Mouse (Mus musculus) ES-E14 (cell line): ENCODE measurements around the gene Smarca2.

Source experiments
- CHD2 ChIP-seq: IDR thresholded peaks from 2 replicates; pipeline ENCODE4 v1.6.1; 2014; ENCODE audit warnings: mild to moderate bottlenecking, low read depth, low read length, inconsistent platforms
- HCFC1 ChIP-seq: IDR thresholded peaks from 2 replicates; pipeline ENCODE4 v1.6.1; 2012; ENCODE audit warnings: low read length, inconsistent platforms, borderline replicate concordance; ENCODE audit not compliant: insufficient read depth
- MAFK ChIP-seq: IDR thresholded peaks from 2 replicates; pipeline ENCODE4 v1.6.1; 2014; ENCODE audit warnings: mild to moderate bottlenecking, low read depth, low read length, inconsistent platforms; ENCODE audit not compliant: insufficient read depth
- ZC3H11A ChIP-seq: IDR thresholded peaks from 2 replicates; pipeline ENCODE4 v1.6.1; 2012; ENCODE audit warnings: low read depth, mild to moderate bottlenecking, inconsistent platforms, low read length, borderline replicate concordance
- ZNF384 ChIP-seq: IDR thresholded peaks from 2 replicates; pipeline ENCODE4 v1.6.1; 2012; ENCODE audit warnings: low read depth, low read length, inconsistent platforms

DNA sequence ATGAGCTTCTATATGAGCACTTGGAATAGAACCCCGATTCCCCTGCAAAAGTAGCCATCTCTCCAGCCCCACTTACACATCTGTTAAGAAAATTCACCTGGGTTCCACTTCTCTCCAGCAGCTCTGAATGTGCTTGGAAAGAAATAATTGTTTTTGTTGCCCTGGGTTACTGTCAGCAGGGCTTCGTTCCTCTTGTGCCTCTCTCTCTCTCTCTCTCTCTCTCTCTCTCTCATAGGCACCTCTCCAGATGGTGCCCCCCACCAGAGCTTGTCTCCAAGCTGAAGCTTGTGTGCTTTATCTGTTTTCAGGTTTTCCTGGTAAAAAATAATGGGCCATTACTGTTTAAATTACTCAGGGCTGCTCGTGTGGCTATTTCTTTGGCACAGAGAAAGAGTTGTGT is 74.8 kb downstream of the Smarca2 start:
- TF ChIP-seq ZC3H11A: no peak
- TF ChIP-seq MAFK: no peak
- no peak for TF ChIP-seq CHD2
- TF ChIP-seq ZNF384: no peak
- no peak for TF ChIP-seq HCFC1
